Mouse (Mus musculus) lung, postnatal 4 days (tissue): ENCODE measurements around the gene Zmiz1.

Experiments used
- DNase-seq, 2 experiments: peaks; one replicate each; pipeline ENCODE4 v3.0.0; 2021

The Zmiz1 gene

GRCm38 (mm10) chr14:25620766-25621165 is 161.8 kb downstream of the Zmiz1 start:
- DNase-seq: no peak

GRCm38 (mm10) chr14:25623698-25624097 is 164.7 kb downstream of the Zmiz1 start:
- DNase-seq: no peak

DNA sequence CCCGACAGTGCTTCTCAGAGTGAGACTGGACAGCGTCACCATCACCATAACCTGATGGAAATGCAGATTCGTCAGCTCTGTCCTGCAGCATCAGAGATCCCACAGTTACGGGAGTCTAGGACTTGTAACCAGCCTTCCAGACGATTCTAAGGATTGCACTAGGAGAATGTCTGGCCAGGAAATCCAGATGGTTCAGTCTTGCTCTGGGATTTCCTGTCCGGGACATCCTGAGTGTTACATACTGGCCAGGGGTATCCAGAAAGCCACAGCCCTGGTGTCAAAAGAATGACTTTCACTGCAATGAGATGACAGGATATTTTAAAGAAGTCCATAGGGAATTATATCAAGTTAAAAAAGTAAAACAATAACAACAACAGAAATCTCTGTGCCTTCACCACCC is 165.7 kb downstream of the Zmiz1 start:
- DNase-seq: no peak

GRCm38 (mm10) chr14:25627599-25628255 is 168.7 kb downstream of the Zmiz1 start:
- DNase-seq: no peak

DNA sequence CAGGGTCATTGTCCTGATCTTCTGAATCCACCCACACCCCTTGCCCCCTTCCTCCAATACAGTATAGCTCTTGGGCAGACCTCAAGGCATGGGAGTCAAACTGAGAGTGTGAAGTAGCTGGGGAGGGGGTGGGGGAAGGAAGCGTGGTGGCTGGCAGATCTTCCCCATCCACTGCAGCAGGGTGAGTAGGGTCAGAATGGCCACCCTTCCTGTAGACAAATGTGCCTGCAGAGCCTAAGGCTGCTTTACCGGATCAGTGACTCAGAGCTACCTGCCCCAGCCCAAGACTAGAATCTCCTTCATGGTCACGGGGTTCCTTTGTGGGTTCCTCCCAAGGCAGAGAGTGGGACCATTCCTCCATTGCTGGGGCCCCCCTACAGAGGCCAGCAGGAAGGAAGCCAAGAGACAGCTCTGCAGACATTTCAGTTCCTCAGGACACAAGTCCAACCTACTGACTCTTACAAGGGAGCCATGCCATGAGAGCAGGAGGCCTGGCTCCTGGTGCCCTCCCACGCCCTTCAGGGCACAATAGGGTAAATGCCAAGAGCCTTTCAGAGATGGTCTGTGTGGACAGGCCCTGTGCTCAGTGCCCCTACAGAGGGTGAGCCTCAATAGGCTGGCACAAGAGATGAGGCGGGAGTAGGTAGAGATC is 169.6 kb downstream of the Zmiz1 start:
- DNase-seq: no peak

DNA sequence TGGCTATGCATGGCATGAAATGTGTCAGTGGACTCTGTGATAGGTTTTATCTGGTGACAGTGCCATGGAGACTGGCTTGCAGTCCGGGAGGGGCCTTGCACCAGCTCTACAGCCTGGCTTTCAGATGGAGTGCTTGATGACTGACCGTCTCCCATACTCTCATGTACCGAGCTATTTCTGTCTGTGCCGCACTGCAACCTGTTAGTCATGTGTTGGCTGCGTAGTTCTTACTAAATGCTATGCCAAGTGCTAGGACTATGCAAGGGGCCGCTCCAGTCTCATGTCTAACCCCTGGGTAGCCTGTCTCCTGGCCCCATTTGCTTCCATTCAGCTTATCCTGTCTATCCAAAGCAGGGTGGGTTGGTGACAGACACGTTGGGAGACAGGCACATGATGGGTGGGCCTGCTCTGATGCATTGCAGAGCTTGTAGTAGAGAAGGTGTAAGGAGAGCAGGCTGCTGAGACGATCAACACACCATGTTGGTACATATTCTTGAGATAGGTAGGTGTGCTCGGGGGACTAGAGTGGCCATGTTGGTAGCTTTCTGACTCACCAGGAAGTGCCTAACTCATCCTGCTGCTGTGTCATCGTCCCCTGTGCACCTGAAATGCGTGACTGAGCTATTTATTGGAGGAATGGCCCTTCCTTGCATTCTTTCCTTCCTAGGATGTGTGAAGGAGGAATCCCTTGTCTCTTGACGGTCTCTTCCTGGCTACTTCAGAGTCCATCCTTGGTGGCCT is 171.1 kb downstream of the Zmiz1 start:
- DNase-seq: no peak

- no peak for DNase-seq
Observed at GRCm38 (mm10) chr14:25630647-25631409, 171.8 kb downstream of the Zmiz1 start.

GRCm38 (mm10) chr14:25631481-25631880 is 172.5 kb downstream of the Zmiz1 start:
- DNase-seq: no peak

GRCm38 (mm10) chr14:25633539-25634300 is 174.7 kb downstream of the Zmiz1 start:
- no peak for DNase-seq

DNA sequence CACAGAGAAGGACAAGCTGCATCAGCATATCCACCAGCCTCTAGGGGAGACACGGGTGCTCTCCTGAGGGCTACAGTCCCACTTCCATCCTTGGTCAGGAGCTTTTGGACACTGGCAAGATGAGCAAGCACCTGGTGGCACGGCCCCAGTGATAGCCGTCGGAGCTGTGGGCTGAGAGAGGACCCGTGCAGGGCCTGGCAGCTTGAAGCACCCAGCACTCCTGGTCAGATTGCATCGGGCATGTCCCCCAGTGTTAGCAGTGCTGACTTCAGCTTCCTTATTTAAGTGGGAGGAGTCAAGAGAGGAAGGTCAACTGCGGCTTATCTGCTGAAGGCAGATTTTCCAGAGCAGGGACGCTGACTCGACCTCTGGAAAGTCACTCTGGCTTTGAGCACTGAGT is 175.3 kb downstream of the Zmiz1 start:
- DNase-seq: peak in 1 of 2 experiments; percentile 23

DNA sequence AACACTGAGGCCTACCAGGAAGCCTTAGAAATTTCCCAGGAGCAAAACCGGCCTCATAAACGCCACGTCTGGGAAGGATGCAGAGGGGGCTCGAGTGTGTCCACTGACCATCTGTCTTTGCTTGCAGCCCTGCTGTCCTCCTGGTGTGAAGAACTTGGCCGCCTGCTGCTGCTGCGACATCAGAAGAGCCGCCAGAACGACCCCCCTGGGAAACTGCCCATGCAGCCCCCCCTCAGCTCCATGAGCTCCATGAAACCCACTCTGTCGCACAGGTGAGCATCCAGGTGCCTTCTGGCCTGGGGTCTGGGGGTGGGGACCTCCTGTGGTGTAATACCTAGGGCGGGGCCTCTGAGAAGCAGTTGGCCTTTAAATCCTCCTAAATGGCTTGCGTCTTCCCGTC is 176.8 kb downstream of the Zmiz1 start:
- DNase-seq: no peak

GRCm38 (mm10) chr14:25636297-25636696 is 177.3 kb downstream of the Zmiz1 start:
- DNase-seq: no peak

- DNase-seq: no peak
Observed at GRCm38 (mm10) chr14:25639120-25639758, 180.3 kb downstream of the Zmiz1 start.

DNA sequence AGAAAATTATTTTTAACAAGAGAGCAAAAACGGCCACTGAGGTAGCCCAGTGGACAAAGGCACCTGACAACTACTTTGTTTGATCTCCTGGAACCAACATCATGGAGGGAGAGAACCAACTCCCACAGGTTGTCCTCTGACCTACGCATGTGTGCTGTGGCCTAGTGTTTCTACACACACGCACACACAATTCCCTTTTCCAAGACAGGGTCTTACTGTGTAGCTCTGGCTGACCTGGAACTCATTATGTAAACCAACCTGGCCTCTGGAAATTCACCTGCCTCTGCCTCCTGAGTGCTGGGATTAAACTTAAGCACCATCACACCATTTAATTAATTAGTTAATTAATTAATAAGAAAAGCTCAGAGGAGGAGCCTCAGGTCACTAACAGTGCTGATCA is 181.0 kb downstream of the Zmiz1 start:
- no peak for DNase-seq

DNA sequence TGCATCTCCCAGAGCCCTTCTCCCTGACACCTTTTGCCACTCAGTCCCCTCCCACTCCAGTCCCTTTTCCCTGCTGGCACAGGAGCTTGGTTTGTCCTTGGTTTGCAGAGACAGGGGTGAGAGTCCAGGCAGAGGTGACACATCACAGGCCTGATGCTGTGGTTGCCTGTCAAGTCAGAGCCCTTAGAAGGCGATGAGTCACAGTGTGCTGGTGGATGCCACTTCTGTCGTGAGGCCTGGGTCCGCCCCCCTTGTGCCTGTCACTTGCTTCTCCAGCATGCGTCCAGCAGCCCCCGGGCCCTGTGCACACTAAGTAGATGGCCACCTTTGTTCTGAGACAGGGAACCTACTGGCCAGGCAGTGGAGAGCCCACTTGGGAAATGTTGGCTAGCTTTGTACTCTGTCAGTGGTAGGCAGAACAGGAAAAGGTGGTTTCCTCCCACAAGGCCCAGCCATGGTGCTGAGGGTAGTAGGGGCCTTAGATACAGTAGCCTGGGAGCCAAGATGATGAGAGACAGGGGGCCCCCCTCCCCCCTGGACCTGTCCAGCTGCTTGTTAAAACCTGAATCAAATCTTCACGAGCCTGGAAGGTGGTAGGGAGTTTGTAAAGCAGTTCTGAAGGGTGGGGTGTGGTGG is 181.6 kb downstream of the Zmiz1 start:
- no peak for DNase-seq

DNA sequence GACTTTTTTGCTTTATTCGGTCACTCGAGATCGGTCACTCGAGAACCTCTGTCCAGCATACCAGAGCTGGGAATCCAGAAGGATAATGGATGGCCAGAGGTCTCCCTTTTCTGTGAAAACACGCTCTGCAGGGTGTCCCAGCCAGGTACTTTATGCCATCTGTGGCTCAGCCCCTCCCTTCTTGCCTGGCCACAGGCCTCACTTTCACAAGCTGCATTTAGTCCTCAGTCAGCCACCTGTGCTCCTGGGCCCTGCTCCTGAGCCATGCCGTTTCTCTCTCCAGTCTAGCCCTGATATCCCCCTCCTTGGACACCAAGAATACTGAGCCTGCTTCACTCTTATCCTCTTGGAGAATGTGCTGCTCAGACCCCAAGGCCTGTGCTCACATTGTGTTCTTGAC is 182.1 kb downstream of the Zmiz1 start:
- DNase-seq: no peak

DNA sequence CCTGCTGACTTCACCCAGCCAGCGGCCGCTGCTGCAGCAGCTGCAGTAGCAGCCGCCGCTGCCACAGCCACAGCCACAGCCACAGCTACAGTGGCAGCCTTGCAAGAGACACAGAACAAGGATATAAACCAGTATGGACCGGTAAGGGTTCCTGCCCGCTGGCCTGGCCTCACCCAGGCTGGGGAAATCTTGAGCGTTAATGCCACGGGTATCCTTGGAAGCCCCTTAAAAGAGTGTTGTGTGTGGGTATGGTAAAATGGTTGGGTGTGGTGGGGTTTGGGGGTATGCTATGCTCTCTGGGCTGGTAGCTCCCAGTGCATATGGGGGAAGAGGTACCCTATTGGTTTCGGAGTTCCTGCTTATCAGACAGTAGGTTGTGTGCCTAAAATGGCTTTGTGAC is 186.7 kb downstream of the Zmiz1 start:
- DNase-seq: no peak

GRCm38 (mm10) chr14:25646161-25646621 is 187.2 kb downstream of the Zmiz1 start:
- peak; percentile 85 for DNase-seq

GRCm38 (mm10) chr14:25651131-25651530 is 192.1 kb downstream of the Zmiz1 start:
- no peak for DNase-seq

DNA sequence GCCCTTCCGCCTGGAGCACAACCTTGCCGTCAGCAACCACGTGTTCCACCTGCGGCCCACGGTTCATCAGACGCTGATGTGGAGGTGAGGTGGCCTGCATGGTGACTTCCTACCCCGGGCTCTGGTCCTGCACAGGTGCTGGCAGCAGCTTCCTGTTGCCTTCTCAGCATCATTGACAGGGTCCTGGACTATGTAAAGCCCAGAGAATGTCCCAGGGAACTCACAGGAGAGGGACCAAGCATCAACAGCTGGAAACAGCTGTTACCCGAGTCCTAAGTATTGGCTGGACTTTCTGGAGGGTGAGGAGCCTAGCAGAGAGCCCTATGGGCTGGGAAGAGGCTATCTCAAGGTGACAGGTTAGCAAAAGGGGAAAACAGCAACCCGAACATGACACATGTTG is 192.9 kb downstream of the Zmiz1 start:
- no peak for DNase-seq
